Mouse (Mus musculus): ENCODE results near the gene Myo16. TPM values are rescaled to one million over a fixed set of nuclear protein-coding genes. Genes with fewer than 3 reads are reported as not detected.

The Myo16 gene
- polyA plus RNA-seq, 1 experiment = not detected

DNA sequence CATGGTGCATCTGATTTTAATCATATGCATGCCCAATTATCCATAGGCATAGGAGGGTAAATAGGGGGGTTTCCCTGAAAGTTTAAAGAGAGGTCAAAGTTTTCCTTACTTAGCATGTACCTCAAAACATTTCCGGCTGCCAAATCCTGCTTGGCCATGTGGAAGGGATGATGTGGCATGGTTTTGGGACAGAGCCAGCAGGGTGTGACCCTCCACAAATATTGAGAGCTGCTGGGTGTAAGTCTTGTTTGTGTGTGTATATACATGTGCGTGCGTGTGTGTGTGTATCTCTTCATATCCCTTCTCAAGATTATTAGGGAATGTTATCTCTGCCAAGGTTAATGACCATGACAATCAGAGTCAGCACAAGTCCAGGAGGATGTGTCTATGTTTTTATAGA lies 150.3 kb downstream of the Myo16 start:
- Histone ChIP-seq H3K27me3 (ENCODE audit: control insufficient read depth, insufficient read depth, low read length) (no peaks in the 10 kb centered on the region), H3K27ac (ENCODE audit: insufficient read depth, low read depth, low read length) (no peak overlapping the region), H3K4me3 (ENCODE audit: low read depth, low read length) (no peak overlapping the region), H3K4me1 (ENCODE audit: control insufficient read depth, insufficient read depth, insufficient read length, low read length) (no peaks in the 10 kb centered on the region), H3K36me3 (ENCODE audit: control insufficient read depth, insufficient read depth, low read length) (no peaks in the 10 kb centered on the region)
- TF ChIP-seq POLR2A (IDR thresholded peaks at IDR 0.05; ENCODE audit: low read depth, low read length) (no peak), CTCF (IDR thresholded peaks at IDR 0.05; ENCODE audit: extremely low read depth, insufficient read length, insufficient replicate concordance, low read depth, low read length) (no peak)
- WGBS = 39% methylated on average over 3 of the region's 3 CpGs

DNA sequence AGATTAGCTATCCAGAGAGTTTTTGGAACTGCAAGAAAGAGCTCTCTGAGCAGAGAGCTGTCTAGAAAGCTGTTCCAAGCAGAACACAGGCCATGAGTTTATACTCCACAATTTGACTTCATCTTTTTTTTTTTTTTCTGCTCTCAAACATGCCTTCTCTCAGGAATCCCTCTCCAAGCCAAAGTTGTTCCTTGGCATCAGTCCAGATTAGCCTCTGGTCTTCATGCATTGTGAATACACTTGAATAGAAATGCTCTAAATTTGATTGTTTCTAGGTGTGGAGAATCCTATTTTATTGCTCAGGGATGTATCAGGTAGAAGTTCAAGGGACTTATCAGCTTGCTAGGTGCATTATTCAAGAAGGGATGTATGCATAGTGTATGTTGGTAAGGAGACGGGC lies 151.0 kb downstream of the Myo16 start:
- no peak overlapping the region for H3K27ac ChIP-seq (ENCODE audit: insufficient read depth, low read depth, low read length)
- H3K4me1 ChIP-seq (ENCODE audit: control insufficient read depth, insufficient read depth, insufficient read length, low read length) = no peaks in the 10 kb centered on the region
- H3K4me3 ChIP-seq (ENCODE audit: low read depth, low read length) = no peak overlapping the region
- no peaks in the 10 kb centered on the region for H3K36me3 ChIP-seq (ENCODE audit: control insufficient read depth, insufficient read depth, low read length)
- WGBS = 54% methylated on average over 1 of the region's 1 CpGs
- H3K27me3 ChIP-seq (ENCODE audit: control insufficient read depth, insufficient read depth, low read length) = no peaks in the 10 kb centered on the region
- TF ChIP-seq CTCF (IDR thresholded peaks at IDR 0.05; ENCODE audit: extremely low read depth, insufficient read length, insufficient replicate concordance, low read depth, low read length) (no peak), POLR2A (IDR thresholded peaks at IDR 0.05; ENCODE audit: low read depth, low read length) (no peak)

DNA sequence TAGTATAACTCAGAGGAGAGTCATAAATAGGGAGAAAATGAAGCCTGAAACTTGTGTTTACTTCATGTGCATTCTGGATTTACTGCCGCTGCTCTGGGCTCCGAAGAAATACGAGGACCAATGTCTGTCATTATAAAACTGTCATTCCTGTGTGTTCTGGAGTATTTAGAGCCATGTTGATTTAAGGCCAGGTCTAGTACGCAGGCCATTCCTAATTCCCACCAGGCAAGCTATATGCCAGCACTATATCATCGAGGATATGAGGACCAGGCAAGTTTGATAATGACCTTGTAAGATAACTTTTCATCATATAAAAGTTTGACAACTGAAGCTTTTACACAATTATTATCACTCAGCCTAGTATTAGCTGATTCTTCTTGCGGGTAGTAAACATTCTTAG lies 153.6 kb downstream of the Myo16 start:
- Histone ChIP-seq H3K4me3 (ENCODE audit: low read depth, low read length) (no peak overlapping the region), H3K4me1 (ENCODE audit: control insufficient read depth, insufficient read depth, insufficient read length, low read length) (no peaks in the 10 kb centered on the region), H3K27me3 (ENCODE audit: control insufficient read depth, insufficient read depth, low read length) (no peaks in the 10 kb centered on the region), H3K36me3 (ENCODE audit: control insufficient read depth, insufficient read depth, low read length) (no peaks in the 10 kb centered on the region), H3K27ac (ENCODE audit: insufficient read depth, low read depth, low read length) (no peak overlapping the region)
- no peak for TF ChIP-seq CTCF (IDR thresholded peaks at IDR 0.05; ENCODE audit: extremely low read depth, insufficient read length, insufficient replicate concordance, low read depth, low read length)
- no peak for TF ChIP-seq POLR2A (IDR thresholded peaks at IDR 0.05; ENCODE audit: low read depth, low read length)
- 24% methylated on average over 6 of the region's 6 CpGs for WGBS

DNA sequence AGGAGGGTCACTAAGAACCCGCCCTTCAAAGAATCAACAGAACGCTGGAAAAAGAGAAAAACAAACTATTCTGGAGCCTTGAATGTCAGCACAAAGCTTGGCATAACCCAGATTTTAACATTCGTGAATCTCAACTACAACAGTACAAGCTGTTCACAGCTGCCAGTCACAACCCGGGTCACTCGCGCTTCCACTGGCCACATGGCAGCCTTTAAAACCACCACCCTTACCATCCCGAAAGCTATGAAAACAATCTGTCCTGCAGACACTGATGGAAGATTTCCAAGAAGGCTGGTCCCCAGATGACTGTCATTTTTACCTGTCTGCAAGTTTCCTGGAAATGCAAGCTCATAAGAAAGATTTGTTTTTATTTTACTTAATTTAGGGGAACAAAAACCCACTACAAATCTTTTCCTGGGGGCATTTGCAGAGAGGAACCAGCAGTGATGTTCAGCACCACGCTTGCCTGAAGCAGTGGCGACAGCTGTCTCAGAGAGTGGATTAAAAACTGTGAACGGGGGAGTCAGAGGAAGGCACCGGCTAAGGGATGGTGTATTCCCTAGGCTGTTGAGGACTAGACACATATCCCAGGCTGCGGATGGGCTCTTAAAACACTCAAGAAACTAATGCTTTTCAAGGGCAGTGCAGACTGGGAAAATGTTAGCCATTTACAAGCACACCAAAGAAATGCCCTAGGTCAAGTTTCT lies 154.2 kb downstream of the Myo16 start:
- no peak overlapping the region for H3K27ac ChIP-seq (ENCODE audit: insufficient read depth, low read depth, low read length)
- TF ChIP-seq CTCF (IDR thresholded peaks at IDR 0.05; ENCODE audit: extremely low read depth, insufficient read length, insufficient replicate concordance, low read depth, low read length) = no peak
- no peak for TF ChIP-seq POLR2A (IDR thresholded peaks at IDR 0.05; ENCODE audit: low read depth, low read length)
- no peak overlapping the region for H3K4me3 ChIP-seq (ENCODE audit: low read depth, low read length)
- no peaks in the 10 kb centered on the region for H3K4me1 ChIP-seq (ENCODE audit: control insufficient read depth, insufficient read depth, insufficient read length, low read length)
- H3K36me3 ChIP-seq (ENCODE audit: control insufficient read depth, insufficient read depth, low read length) = no peaks in the 10 kb centered on the region
- 49% methylated on average over 12 of the region's 12 CpGs for WGBS
- no peaks in the 10 kb centered on the region for H3K27me3 ChIP-seq (ENCODE audit: control insufficient read depth, insufficient read depth, low read length)

DNA sequence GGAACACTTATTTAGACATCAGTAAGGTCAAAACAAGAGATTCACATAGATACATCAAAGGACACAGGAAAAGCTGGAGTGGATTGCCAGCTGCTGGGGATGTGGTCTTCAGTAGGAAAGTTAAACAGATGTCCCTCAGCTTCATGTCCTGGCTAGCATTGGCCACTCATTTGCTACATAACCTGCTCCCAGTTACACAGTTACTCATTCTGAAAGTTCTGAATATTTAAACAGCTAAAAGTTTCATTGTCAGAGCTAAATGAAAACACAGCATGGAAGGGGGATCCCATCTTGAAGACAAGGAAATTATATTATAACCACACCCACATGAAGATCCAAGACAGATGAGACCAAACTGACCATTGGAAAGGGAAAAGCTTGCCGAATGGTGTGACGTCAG lies 156.8 kb downstream of the Myo16 start:
- 67% methylated on average over 2 of the region's 2 CpGs for WGBS
- no peaks in the 10 kb centered on the region for H3K36me3 ChIP-seq (ENCODE audit: control insufficient read depth, insufficient read depth, low read length)
- H3K4me1 ChIP-seq (ENCODE audit: control insufficient read depth, insufficient read depth, insufficient read length, low read length) = no peaks in the 10 kb centered on the region
- H3K27me3 ChIP-seq (ENCODE audit: control insufficient read depth, insufficient read depth, low read length) = no peaks in the 10 kb centered on the region
- no peak overlapping the region for H3K4me3 ChIP-seq (ENCODE audit: low read depth, low read length)
- no peak for TF ChIP-seq POLR2A (IDR thresholded peaks at IDR 0.05; ENCODE audit: low read depth, low read length)
- no peak for TF ChIP-seq CTCF (IDR thresholded peaks at IDR 0.05; ENCODE audit: extremely low read depth, insufficient read length, insufficient replicate concordance, low read depth, low read length)
- H3K27ac ChIP-seq (ENCODE audit: insufficient read depth, low read depth, low read length) = no peak overlapping the region

DNA sequence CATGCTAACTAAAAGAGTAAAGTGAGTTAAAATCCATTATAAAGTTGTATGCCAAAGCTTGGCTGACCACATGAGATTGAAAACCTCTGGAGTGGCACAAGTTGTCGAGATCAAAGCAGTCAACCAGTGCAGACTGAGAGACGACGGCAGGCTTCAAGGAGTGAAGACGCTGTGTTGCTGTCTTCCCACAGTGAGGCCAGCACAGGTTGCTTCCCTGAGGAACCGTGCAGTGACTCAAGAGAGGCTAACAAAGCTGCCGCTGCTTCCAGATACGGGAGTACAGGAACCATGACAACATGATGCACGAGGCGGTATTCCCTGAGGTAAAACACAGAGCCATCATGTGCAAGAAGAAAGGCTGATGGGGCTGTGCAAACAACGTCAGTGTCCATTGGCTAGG lies 158.6 kb downstream of the Myo16 start:
- H3K4me3 ChIP-seq (ENCODE audit: low read depth, low read length) = no peak overlapping the region
- H3K27me3 ChIP-seq (ENCODE audit: control insufficient read depth, insufficient read depth, low read length) = no peaks in the 10 kb centered on the region
- no peaks in the 10 kb centered on the region for H3K36me3 ChIP-seq (ENCODE audit: control insufficient read depth, insufficient read depth, low read length)
- TF ChIP-seq CTCF (IDR thresholded peaks at IDR 0.05; ENCODE audit: extremely low read depth, insufficient read length, insufficient replicate concordance, low read depth, low read length) (no peak), POLR2A (IDR thresholded peaks at IDR 0.05; ENCODE audit: low read depth, low read length) (no peak)
- no peak overlapping the region for H3K27ac ChIP-seq (ENCODE audit: insufficient read depth, low read depth, low read length)
- H3K4me1 ChIP-seq (ENCODE audit: control insufficient read depth, insufficient read depth, insufficient read length, low read length) = no peaks in the 10 kb centered on the region
- 78% methylated on average over 10 of the region's 10 CpGs for WGBS

DNA sequence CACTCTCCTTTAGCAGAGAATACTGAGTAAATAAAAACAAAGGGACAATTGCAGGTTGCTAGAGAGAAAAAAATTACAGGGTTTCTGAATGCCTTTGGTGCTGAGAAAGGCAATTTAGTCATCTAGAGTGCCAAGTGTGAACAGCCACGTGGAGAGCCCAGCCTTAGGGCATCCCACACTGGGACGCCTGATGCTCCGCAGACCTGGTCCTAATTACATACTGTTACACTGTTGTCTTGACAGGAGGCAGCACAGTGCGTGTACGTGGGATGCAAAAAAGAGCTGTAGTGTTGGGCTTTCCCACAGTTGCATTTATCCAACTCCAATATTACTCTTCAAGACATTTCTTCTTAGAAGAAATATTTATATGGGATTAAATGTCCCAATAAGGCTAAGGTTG lies 162.5 kb downstream of the Myo16 start:
- 80% methylated on average over 5 of the region's 5 CpGs for WGBS
- no peaks in the 10 kb centered on the region for H3K27me3 ChIP-seq (ENCODE audit: control insufficient read depth, insufficient read depth, low read length)

More for the DNA sequence above, 162.5 kb downstream of the Myo16 start:
- TF ChIP-seq POLR2A (IDR thresholded peaks at IDR 0.05; ENCODE audit: low read depth, low read length) (no peak), CTCF (IDR thresholded peaks at IDR 0.05; ENCODE audit: extremely low read depth, insufficient read length, insufficient replicate concordance, low read depth, low read length) (no peak)
- H3K36me3 ChIP-seq (ENCODE audit: control insufficient read depth, insufficient read depth, low read length) = no peaks in the 10 kb centered on the region
- no peak overlapping the region for H3K27ac ChIP-seq (ENCODE audit: insufficient read depth, low read depth, low read length)
- no peaks in the 10 kb centered on the region for H3K4me1 ChIP-seq (ENCODE audit: control insufficient read depth, insufficient read depth, insufficient read length, low read length)
- H3K4me3 ChIP-seq (ENCODE audit: low read depth, low read length) = no peak overlapping the region

Measured in small intestine, adult 2 months (tissue).